Mouse (Mus musculus) ES-E14 (cell line): ENCODE results near the gene Adgrv1. TPM values are rescaled to one million over a fixed set of nuclear protein-coding genes. Genes with fewer than 3 reads are reported as not detected.

Source experiments
- DNase-seq: peaks from one replicate; pipeline ENCODE4 v3.0.0-alpha.2; 2013; ENCODE audit warnings: low read depth, low spot score
- H3K27ac ChIP-seq: 2 replicates; pipeline ENCODE4 v1.5.1; 2012; ENCODE audit warnings: low read depth, mild to moderate bottlenecking, low read length, moderate library complexity, mixed read lengths; ENCODE audit not compliant: poor library complexity, insufficient read depth, severe bottlenecking
- H3K36me3 ChIP-seq: 2 replicates; pipeline ENCODE4 v1.6.1; 2012; ENCODE audit warnings: mild to moderate bottlenecking, low read length, moderate library complexity, mixed read lengths; ENCODE audit not compliant: control insufficient read depth, poor library complexity, insufficient read depth, severe bottlenecking
- H3K4me1 ChIP-seq, 2 experiments: fragments of 150-350 bp in 1 of 2; sonication (generic) in 1 of 2; 2 replicates each; pipeline ENCODE4 v1.6.1; 2012; ENCODE audit warnings: low read length in 2 of 2, mild to moderate bottlenecking in 1 of 2, mixed read lengths in 1 of 2; ENCODE audit not compliant: control insufficient read depth in 2 of 2, insufficient read depth in 2 of 2, poor library complexity in 1 of 2
- H3K4me3 ChIP-seq, 2 experiments: fragments of 150-350 bp in 1 of 2; sonication (generic) in 1 of 2; 2 replicates each; pipeline ENCODE4 v1.5.1; 2012; ENCODE audit warnings: low read length in 2 of 2, low read depth in 1 of 2, mild to moderate bottlenecking in 1 of 2, mixed read lengths in 1 of 2; ENCODE audit not compliant: insufficient read depth in 1 of 2, poor library complexity in 1 of 2, severe bottlenecking in 1 of 2
- H3K9ac ChIP-seq: 2 replicates; pipeline ENCODE4 v1.6.1; 2012; ENCODE audit warnings: low read depth, mild to moderate bottlenecking, low read length, mixed read lengths; ENCODE audit not compliant: poor library complexity, insufficient read depth, severe bottlenecking
- H3K9me3 ChIP-seq: fragments of 150-350 bp; sonication (generic); 2 replicates; pipeline ENCODE4 v1.6.1; 2012; ENCODE audit warnings: low read depth, mild to moderate bottlenecking, low read length; ENCODE audit not compliant: control insufficient read depth, insufficient read depth
- CHD2 ChIP-seq: IDR thresholded peaks from 2 replicates; pipeline ENCODE4 v1.6.1; 2014; ENCODE audit warnings: mild to moderate bottlenecking, low read depth, low read length, inconsistent platforms
- HCFC1 ChIP-seq: IDR thresholded peaks from 2 replicates; pipeline ENCODE4 v1.6.1; 2012; ENCODE audit warnings: low read length, inconsistent platforms, borderline replicate concordance; ENCODE audit not compliant: insufficient read depth
- MAFK ChIP-seq: IDR thresholded peaks from 2 replicates; pipeline ENCODE4 v1.6.1; 2014; ENCODE audit warnings: mild to moderate bottlenecking, low read depth, low read length, inconsistent platforms; ENCODE audit not compliant: insufficient read depth
- ZC3H11A ChIP-seq: IDR thresholded peaks from 2 replicates; pipeline ENCODE4 v1.6.1; 2012; ENCODE audit warnings: low read depth, mild to moderate bottlenecking, inconsistent platforms, low read length, borderline replicate concordance
- ZNF384 ChIP-seq: IDR thresholded peaks from 2 replicates; pipeline ENCODE4 v1.6.1; 2012; ENCODE audit warnings: low read depth, low read length, inconsistent platforms
- in situ Hi-C, 2 experiments: fragments of 600-800 bp; cut with MboI; formaldehyde crosslinking; loops; one replicate each; pipeline ENCODE4 v1.15.1; 2025; ENCODE audit warnings: low sequenced_read_pairs in 2 of 2, inconsistent platforms in 1 of 2; ENCODE audit not compliant: unreplicated experiment in 2 of 2
- total RNA-seq: library from RNA; depleted of rRNA; stranded (reverse); fragments of 300-350 nt; gene quantifications from 2 replicates; pipeline ENCODE4 v1.2.3, GENCODE M21; 2012

Gene Adgrv1
- total RNA-seq, 1 experiment, result 22.0 TPM

- in situ Hi-C loops, result no loop called here
- H3K4me3 ChIP-seq, result no peak overlapping the region
- no peak for TF ChIP-seq CHD2
- TF ChIP-seq MAFK, result no peak
- TF ChIP-seq ZC3H11A, result no peak
- TF ChIP-seq ZNF384, result no peak
- TF ChIP-seq HCFC1, result no peak
- H3K9me3 ChIP-seq, result no peaks in the 10 kb centered on the region
- no peak for DNase-seq
- H3K4me1 ChIP-seq, result 0 out of 4 replicates have a peak, but pooled peaks cover 0 to 1% of the 10 kb centered on the region in 2 experiments
- H3K9ac ChIP-seq, result no peak overlapping the region
- H3K27ac ChIP-seq, result no peak overlapping the region
- no peaks in the 10 kb centered on the region for H3K36me3 ChIP-seq
Measured at GRCm38 (mm10) chr13:81125846-81126245, 507.1 kb downstream of the Adgrv1 start.

- no peaks in the 10 kb centered on the region for H3K4me1 ChIP-seq
- no peaks in the 10 kb centered on the region for H3K9me3 ChIP-seq
- no peak for DNase-seq
- H3K27ac ChIP-seq, result no peak overlapping the region
- in situ Hi-C loops, result no loop called here
- no peaks in the 10 kb centered on the region for H3K36me3 ChIP-seq
- H3K9ac ChIP-seq, result no peak overlapping the region
- TF ChIP-seq HCFC1 (no peak), MAFK (peak; percentile 90)
- H3K4me3 ChIP-seq, result no peak overlapping the region
Measured at GRCm38 (mm10) chr13:81122238-81122637, 510.7 kb downstream of the Adgrv1 start.

GRCm38 (mm10) chr13:81110479-81110878 is 522.5 kb downstream of the Adgrv1 start:
- no peaks in the 10 kb centered on the region for H3K4me1 ChIP-seq
- H3K36me3 ChIP-seq, result no peaks in the 10 kb centered on the region
- DNase-seq, result no peak
- no peak overlapping the region for H3K27ac ChIP-seq
- TF ChIP-seq MAFK (no peak), CHD2 (no peak)
- in situ Hi-C loops, result no loop called here
- H3K4me3 ChIP-seq, result no peak overlapping the region
- no peaks in the 10 kb centered on the region for H3K9me3 ChIP-seq
- H3K9ac ChIP-seq, result no peak overlapping the region

GRCm38 (mm10) chr13:81109676-81110075 is 523.3 kb downstream of the Adgrv1 start:
- H3K4me1 ChIP-seq, result no peaks in the 10 kb centered on the region
- no peak overlapping the region for H3K27ac ChIP-seq
- TF ChIP-seq MAFK, result no peak
- no peak for TF ChIP-seq HCFC1
- TF ChIP-seq ZNF384, result no peak
- no peak for TF ChIP-seq ZC3H11A
- no peak for TF ChIP-seq CHD2
- no peak overlapping the region for H3K4me3 ChIP-seq
- no peaks in the 10 kb centered on the region for H3K36me3 ChIP-seq
- no peaks in the 10 kb centered on the region for H3K9me3 ChIP-seq
- DNase-seq, result no peak
- H3K9ac ChIP-seq, result no peak overlapping the region
- in situ Hi-C loops, result no loop called here

- no peaks in the 10 kb centered on the region for H3K4me1 ChIP-seq
- H3K27ac ChIP-seq, result no peak overlapping the region
- no peaks in the 10 kb centered on the region for H3K9me3 ChIP-seq
- no peak overlapping the region for H3K9ac ChIP-seq
- in situ Hi-C loops, result no loop called here
- H3K36me3 ChIP-seq, result no peaks in the 10 kb centered on the region
- DNase-seq, result no peak
- TF ChIP-seq CHD2, result no peak
- no peak overlapping the region for H3K4me3 ChIP-seq
Measured at GRCm38 (mm10) chr13:81108526-81109302, 524.2 kb downstream of the Adgrv1 start.
